Mouse (Mus musculus): ENCODE measurements around the gene Ndufb4. TPM values are rescaled to one million over a fixed set of nuclear protein-coding genes. Genes with fewer than 3 reads are reported as not detected.
A peak's percentile ranks its signal among the peaks of the same experiment; 100 is the strongest.

Gene Ndufb4
- total and polyA plus RNA-seq, 2 experiments from 2014 or later, result 107 to 242 TPM

DNA sequence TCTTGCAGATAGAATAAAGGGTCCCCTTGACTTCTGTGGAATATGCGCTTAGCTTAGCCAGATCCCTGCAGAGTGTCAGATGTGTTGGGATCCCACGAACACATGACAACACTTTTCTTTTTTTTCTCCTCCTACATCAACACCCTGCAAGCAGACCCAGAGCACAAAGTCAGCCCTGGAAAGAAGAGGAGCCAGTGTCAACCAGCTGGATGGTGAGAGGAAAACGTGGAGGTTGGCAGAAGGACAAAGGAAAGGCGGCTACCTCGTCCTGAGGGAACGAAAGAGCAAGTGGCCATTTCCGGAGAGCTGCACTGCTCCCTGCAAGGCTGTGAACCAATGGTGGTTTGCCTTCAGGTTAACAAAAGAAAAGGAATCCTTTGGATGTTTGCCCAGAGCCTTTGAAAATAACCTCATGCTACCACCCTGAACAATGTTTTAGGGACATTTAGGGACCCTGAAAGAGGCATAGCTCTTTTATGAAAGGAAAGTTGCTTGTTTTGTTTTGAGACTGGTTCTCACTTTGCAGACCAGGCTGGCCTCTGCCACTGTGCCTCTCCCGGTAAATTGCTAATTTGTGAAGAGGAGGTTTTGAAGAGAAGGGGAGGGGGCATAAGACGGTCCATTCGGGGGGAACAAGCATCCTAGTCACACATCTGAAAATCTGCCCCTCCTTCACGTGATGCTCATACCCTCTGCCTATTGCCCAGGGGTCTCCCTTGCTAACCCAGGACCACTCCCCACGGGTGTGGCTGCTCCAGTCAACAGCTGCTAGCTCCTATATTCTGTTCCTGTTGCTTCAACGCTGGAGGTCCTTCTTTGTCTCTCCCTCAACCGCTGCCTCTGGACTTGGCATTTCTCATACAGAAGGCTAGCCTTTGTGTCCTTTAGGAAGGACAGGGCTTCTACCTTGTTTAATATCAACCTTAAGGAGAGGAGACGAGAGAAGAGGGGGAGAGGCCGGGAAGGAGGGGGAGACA, 29.2 kb upstream of the Ndufb4 start:
- Histone ChIP-seq H3K9ac (replicated peaks; ENCODE audit: low read depth, low read length) (peak overlapping the region; percentile 54), H3K4me1 (ENCODE audit: control insufficient read depth, insufficient read depth) (peaks cover 28% of the 10 kb centered on the region), H3K9me3 (replicated peaks; ENCODE audit: control insufficient read depth, low read length) (no peaks in the 10 kb centered on the region), H3K27me3 (ENCODE audit: control insufficient read depth, insufficient read depth, low read length) (no peaks in the 10 kb centered on the region), H3K4me3 (ENCODE audit: low read depth, low read length) (peak overlapping the region; percentile 41), H3K4me2 (ENCODE audit: low read depth, low read length) (peak overlapping the region; percentile 66), H3K36me3 (replicated peaks; ENCODE audit: control insufficient read depth, insufficient read depth, low read length) (no peaks in the 10 kb centered on the region), H3K27ac (ENCODE audit: low read depth) (peak overlapping the region; percentile 82)
- peak; percentile 70 for DNase-seq (ENCODE audit: low spot score)
- WGBS, result 11% methylated on average over 16 of the region's 16 CpGs
- TF ChIP-seq EP300 (IDR thresholded peaks at IDR 0.05; ENCODE audit: low read depth) (no peak), CTCF (IDR thresholded peaks at IDR 0.05; ENCODE audit: low read depth) (no peak)
- peak; percentile 15; the same call in 1 of the 2 replicates for ATAC-seq (ENCODE audit: insufficient read depth, low read depth)

DNA sequence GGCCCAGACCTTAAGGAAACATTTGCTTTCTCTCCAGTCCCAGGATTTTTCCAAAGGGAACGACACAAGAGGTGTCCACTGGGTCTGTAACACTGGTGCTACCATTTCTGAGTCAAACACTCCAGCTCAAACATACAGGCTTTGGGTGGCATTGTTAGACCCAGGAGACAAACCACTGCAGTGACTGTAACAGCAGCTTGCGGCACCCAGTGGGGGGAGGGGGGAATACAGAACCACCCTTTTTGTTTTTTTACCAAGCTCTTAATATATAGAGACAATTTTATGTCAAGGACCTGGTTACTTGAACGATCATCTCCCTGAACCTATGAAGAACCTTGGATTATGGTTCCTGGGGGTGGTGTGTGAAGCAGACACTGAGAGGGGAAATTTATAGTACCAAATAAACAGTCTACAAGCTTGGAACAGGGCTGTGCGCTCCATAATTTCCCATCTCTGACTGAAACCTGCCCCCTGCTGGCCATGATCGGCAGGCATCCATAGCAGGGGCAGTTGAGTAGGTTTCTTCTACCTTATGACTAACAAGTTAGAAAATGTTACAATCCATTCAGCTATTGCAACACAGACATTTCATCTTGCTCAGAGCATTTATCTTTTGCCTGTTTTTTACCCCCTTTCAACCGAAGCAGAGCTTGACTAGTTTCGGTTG, 28.2 kb upstream of the Ndufb4 start:
- H3K9me3 ChIP-seq (replicated peaks; ENCODE audit: control insufficient read depth, low read length), result no peaks in the 10 kb centered on the region
- peak overlapping the region; percentile 66; the same call in 1 of the 2 replicates for H3K4me2 ChIP-seq (ENCODE audit: low read depth, low read length)
- no peaks in the 10 kb centered on the region for H3K27me3 ChIP-seq (ENCODE audit: control insufficient read depth, insufficient read depth, low read length)
- H3K27ac ChIP-seq (ENCODE audit: low read depth), result peak overlapping the region; percentile 82; the same call in 1 of the 2 replicates
- peak; percentile 50 for ATAC-seq (ENCODE audit: insufficient read depth, low read depth)
- H3K4me3 ChIP-seq (ENCODE audit: low read depth, low read length), result no peak overlapping the region
- H3K9ac ChIP-seq (replicated peaks; ENCODE audit: low read depth, low read length), result no peak overlapping the region
- H3K4me1 ChIP-seq (ENCODE audit: control insufficient read depth, insufficient read depth), result peaks cover 25% of the 10 kb centered on the region
- TF ChIP-seq EP300 (IDR thresholded peaks at IDR 0.05; ENCODE audit: low read depth), result no peak
- TF ChIP-seq CTCF (IDR thresholded peaks at IDR 0.05; ENCODE audit: low read depth), result peak; percentile 89
- WGBS, result 36% methylated on average over 7 of the region's 7 CpGs
- peak; percentile 77 for DNase-seq (ENCODE audit: low spot score)
- no peaks in the 10 kb centered on the region for H3K36me3 ChIP-seq (replicated peaks; ENCODE audit: control insufficient read depth, insufficient read depth, low read length)

DNA sequence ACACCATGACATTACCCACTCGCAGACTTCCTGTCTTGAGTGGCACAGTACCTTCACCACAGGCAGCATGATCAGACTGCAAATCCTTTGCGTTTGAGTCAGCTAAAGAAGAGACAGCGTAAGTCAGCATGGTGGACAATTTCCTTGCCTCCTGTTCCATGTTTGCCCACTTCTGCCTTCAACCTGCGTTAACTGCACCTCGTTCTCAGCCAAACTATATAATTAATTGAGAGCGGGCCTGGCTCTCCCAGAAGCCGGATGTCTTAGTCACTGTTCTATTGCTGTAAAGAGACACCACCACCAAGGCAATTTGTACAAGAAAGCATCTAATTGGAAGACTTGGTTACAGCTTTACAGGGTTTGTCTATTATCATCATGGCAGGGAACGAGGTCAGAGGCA, 26.6 kb upstream of the Ndufb4 start:
- WGBS, result 83% methylated on average over 8 of the region's 8 CpGs
- DNase-seq (ENCODE audit: low spot score) (no peak), ATAC-seq (ENCODE audit: insufficient read depth, low read depth) (no peak)

DNA sequence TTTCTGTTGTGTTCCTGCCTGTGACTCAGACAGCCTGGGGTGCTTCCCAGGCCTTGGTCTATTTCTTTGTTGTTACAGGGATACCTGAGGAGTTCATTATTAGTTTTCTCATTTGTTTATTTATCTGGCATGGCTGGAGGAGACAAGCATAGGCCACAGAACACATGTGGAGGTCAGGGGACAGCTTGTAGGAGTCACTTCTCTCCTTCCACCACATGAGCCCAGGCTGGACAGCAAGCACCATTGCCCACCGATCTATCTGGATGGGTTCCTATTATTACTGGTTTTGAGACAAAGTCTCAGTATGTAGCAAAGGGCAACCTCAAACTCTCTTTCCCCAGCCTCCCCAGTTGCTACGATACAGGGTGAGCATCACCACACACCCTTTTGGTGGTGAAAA, 26.0 kb upstream of the Ndufb4 start:
- peaks cover 17% of the 10 kb centered on the region; the same call in 1 of the 2 replicates for H3K4me1 ChIP-seq (ENCODE audit: control insufficient read depth, insufficient read depth)
- no peak overlapping the region for H3K27ac ChIP-seq (ENCODE audit: low read depth)
- ATAC-seq (ENCODE audit: insufficient read depth, low read depth) (no peak), DNase-seq (ENCODE audit: low spot score) (no peak)
- no peak overlapping the region for H3K4me3 ChIP-seq (ENCODE audit: low read depth, low read length)
- H3K9ac ChIP-seq (replicated peaks; ENCODE audit: low read depth, low read length), result no peak overlapping the region
- no peak overlapping the region for H3K4me2 ChIP-seq (ENCODE audit: low read depth, low read length)
- H3K9me3 ChIP-seq (replicated peaks; ENCODE audit: control insufficient read depth, low read length), result no peaks in the 10 kb centered on the region
- H3K27me3 ChIP-seq (ENCODE audit: control insufficient read depth, insufficient read depth, low read length), result no peaks in the 10 kb centered on the region
- H3K36me3 ChIP-seq (replicated peaks; ENCODE audit: control insufficient read depth, insufficient read depth, low read length), result no peaks in the 10 kb centered on the region
- TF ChIP-seq CTCF (IDR thresholded peaks at IDR 0.05; ENCODE audit: low read depth) (no peak), EP300 (IDR thresholded peaks at IDR 0.05; ENCODE audit: low read depth) (no peak)
- WGBS, result 75% methylated on average over 2 of the region's 2 CpGs

More for the DNA sequence above, 26.6 kb upstream of the Ndufb4 start:
- no peaks in the 10 kb centered on the region for H3K27me3 ChIP-seq (ENCODE audit: control insufficient read depth, insufficient read depth, low read length)
- H3K27ac ChIP-seq (ENCODE audit: low read depth), result no peak overlapping the region
- H3K4me3 ChIP-seq (ENCODE audit: low read depth, low read length), result no peak overlapping the region
- H3K36me3 ChIP-seq (replicated peaks; ENCODE audit: control insufficient read depth, insufficient read depth, low read length), result no peaks in the 10 kb centered on the region
- TF ChIP-seq EP300 (IDR thresholded peaks at IDR 0.05; ENCODE audit: low read depth) (no peak), CTCF (IDR thresholded peaks at IDR 0.05; ENCODE audit: low read depth) (no peak)
- H3K9me3 ChIP-seq (replicated peaks; ENCODE audit: control insufficient read depth, low read length), result no peaks in the 10 kb centered on the region
- H3K4me1 ChIP-seq (ENCODE audit: control insufficient read depth, insufficient read depth), result peaks cover 17% of the 10 kb centered on the region
- no peak overlapping the region for H3K9ac ChIP-seq (replicated peaks; ENCODE audit: low read depth, low read length)
- H3K4me2 ChIP-seq (ENCODE audit: low read depth, low read length), result no peak overlapping the region

DNA sequence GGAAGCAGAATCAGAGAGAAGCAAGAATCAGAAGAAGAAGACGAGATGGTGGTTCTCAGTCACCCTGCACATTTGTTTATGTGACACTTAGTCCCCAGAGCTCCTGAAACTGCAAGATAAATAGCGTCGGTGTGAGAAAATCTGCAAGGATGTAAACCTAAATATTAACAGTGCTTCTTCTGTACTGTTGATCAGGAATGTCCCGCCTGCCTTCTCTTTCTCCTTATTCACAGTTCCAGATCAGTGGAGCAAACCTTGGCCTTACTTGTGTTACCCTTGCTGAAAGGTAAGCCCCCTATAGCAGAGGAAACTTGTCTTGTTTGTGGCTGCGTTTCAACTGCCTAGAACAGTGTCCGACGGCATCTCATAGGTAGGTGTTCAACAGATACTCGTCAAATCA, 23.3 kb upstream of the Ndufb4 start:
- Histone ChIP-seq H3K9me3 (replicated peaks; ENCODE audit: control insufficient read depth, low read length) (no peaks in the 10 kb centered on the region), H3K27ac (ENCODE audit: low read depth) (no peak overlapping the region), H3K27me3 (ENCODE audit: control insufficient read depth, insufficient read depth, low read length) (no peaks in the 10 kb centered on the region), H3K4me3 (ENCODE audit: low read depth, low read length) (no peak overlapping the region), H3K4me2 (ENCODE audit: low read depth, low read length) (no peak overlapping the region), H3K9ac (replicated peaks; ENCODE audit: low read depth, low read length) (no peak overlapping the region), H3K36me3 (replicated peaks; ENCODE audit: control insufficient read depth, insufficient read depth, low read length) (no peaks in the 10 kb centered on the region), H3K4me1 (ENCODE audit: control insufficient read depth, insufficient read depth) (no peaks in the 10 kb centered on the region)
- ATAC-seq (ENCODE audit: insufficient read depth, low read depth) (no peak), DNase-seq (ENCODE audit: low spot score) (no peak)
- TF ChIP-seq EP300 (IDR thresholded peaks at IDR 0.05; ENCODE audit: low read depth) (no peak), CTCF (IDR thresholded peaks at IDR 0.05; ENCODE audit: low read depth) (no peak)
- WGBS, result 87% methylated on average over 8 of the region's 8 CpGs

Measured in heart, postnatal 0 days (tissue).